Mouse (Mus musculus) frontal cortex, adult 2 months (tissue): ENCODE data around the gene Pitpnb. TPM values are rescaled to one million over a fixed set of nuclear protein-coding genes. Genes with fewer than 3 reads are reported as not detected.

Experiments used
- DNase-seq, 2 experiments: peaks; one replicate each; pipeline ENCODE4 v3.0.0; 2022; ENCODE audit warnings: low spot score in 1 of 2; ENCODE audit errors: extremely low spot score in 1 of 2
- polyA plus RNA-seq: library from polyadenylated mRNA; depleted of rRNA; stranded (reverse); fragments of >200 nt; gene quantifications from 2 replicates; pipeline ENCODE4 v1.2.3, GENCODE M21; 2012

The Pitpnb gene
- polyA plus RNA-seq, 1 experiment, result 68.4 TPM

GRCm38 (mm10) chr5:111419121-111419881 lies 88.7 kb downstream of the Pitpnb start:
- DNase-seq, result no peak

GRCm38 (mm10) chr5:111420011-111420691 lies 89.6 kb downstream of the Pitpnb start:
- no peak for DNase-seq

- DNase-seq, result no peak
Observed at GRCm38 (mm10) chr5:111420896-111421295, 90.3 kb downstream of the Pitpnb start.

GRCm38 (mm10) chr5:111421424-111421823 lies 90.9 kb downstream of the Pitpnb start:
- DNase-seq, result no peak

GRCm38 (mm10) chr5:111422058-111422800 lies 91.7 kb downstream of the Pitpnb start:
- peak in 1 of 2 experiments; percentile 65 for DNase-seq

GRCm38 (mm10) chr5:111423011-111423410 lies 92.4 kb downstream of the Pitpnb start:
- DNase-seq, result no peak

- DNase-seq, result no peak
Observed at GRCm38 (mm10) chr5:111423616-111424015, 93.1 kb downstream of the Pitpnb start.

- peak in 1 of 2 experiments; percentile 71 for DNase-seq
Observed at GRCm38 (mm10) chr5:111425813-111426212, 95.2 kb downstream of the Pitpnb start.

- DNase-seq, result no peak
Observed at GRCm38 (mm10) chr5:111426249-111426648, 95.7 kb downstream of the Pitpnb start.

- no peak for DNase-seq
Observed at GRCm38 (mm10) chr5:111428882-111429281, 98.3 kb downstream of the Pitpnb start.

GRCm38 (mm10) chr5:111429726-111430125 lies 99.2 kb downstream of the Pitpnb start:
- peak in 1 of 2 experiments; percentile 68 for DNase-seq

- DNase-seq, result no peak
Observed at GRCm38 (mm10) chr5:111431007-111431730, 100.6 kb downstream of the Pitpnb start.

- no peak for DNase-seq
Observed at GRCm38 (mm10) chr5:111432842-111433241, 102.3 kb downstream of the Pitpnb start.

GRCm38 (mm10) chr5:111434342-111434842 lies 103.8 kb downstream of the Pitpnb start:
- DNase-seq, result no peak

- DNase-seq, result no peak
Observed at GRCm38 (mm10) chr5:111436260-111436659, 105.7 kb downstream of the Pitpnb start.

- DNase-seq, result peak; percentile 64 to 73
Observed at GRCm38 (mm10) chr5:111437205-111437604, 106.6 kb downstream of the Pitpnb start.
